Mouse (Mus musculus) heart, postnatal 0 days (tissue): Measurements from ENCODE around the gene 4930590J08Rik. TPM values are rescaled to one million over a fixed set of nuclear protein-coding genes. Genes with fewer than 3 reads are reported as not detected.

ENCODE experiments used
- ATAC-seq: fragments of 200-750 bp; cut with Nextera tagmentation; 2 replicates; pipeline ENCODE4 v1.8.0; 2017; ENCODE audit warnings: low read depth, moderate number of reproducible peaks, moderate library complexity; ENCODE audit not compliant: insufficient read depth
- DNase-seq: peaks from one replicate; pipeline ENCODE4 v3.0.0-alpha.2; 2016; ENCODE audit warnings: low spot score
- H3K27ac ChIP-seq: fragments of 300-500 bp; sonication (generic); 2 replicates; pipeline ENCODE4 v1.5.1; 2014; ENCODE audit warnings: low read depth, mild to moderate bottlenecking
- H3K27me3 ChIP-seq: fragments of 300-500 bp; sonication (generic); 2 replicates; pipeline ENCODE4 v1.6.1; 2014; ENCODE audit warnings: low read length, mixed read lengths; ENCODE audit not compliant: control insufficient read depth, insufficient read depth
- H3K36me3 ChIP-seq: fragments of 300-500 bp; sonication (generic); replicated peaks from 2 replicates; pipeline ENCODE4 v1.6.1; 2014; ENCODE audit warnings: low read length, mixed read lengths; ENCODE audit not compliant: control insufficient read depth, insufficient read depth
- H3K4me1 ChIP-seq: fragments of 300-500 bp; sonication (generic); 2 replicates; pipeline ENCODE4 v1.6.1; 2014; ENCODE audit warnings: antibody characterized with exemption; ENCODE audit not compliant: control insufficient read depth, insufficient read depth
- H3K4me2 ChIP-seq: fragments of 300-500 bp; sonication (generic); 2 replicates; pipeline ENCODE4 v1.6.1; 2014; ENCODE audit warnings: low read depth, mild to moderate bottlenecking, low read length, moderate library complexity
- H3K4me3 ChIP-seq: fragments of 300-500 bp; sonication (generic); 2 replicates; pipeline ENCODE4 v1.5.1; 2014; ENCODE audit warnings: low read depth, low read length
- H3K9ac ChIP-seq: fragments of 300-500 bp; sonication (generic); replicated peaks from 2 replicates; pipeline ENCODE4 v1.6.1; 2014; ENCODE audit warnings: low read depth, low read length, mixed read lengths
- H3K9me3 ChIP-seq: fragments of 300-500 bp; sonication (generic); replicated peaks from 2 replicates; pipeline ENCODE4 v1.6.1; 2016; ENCODE audit warnings: low read length; ENCODE audit not compliant: control insufficient read depth
- CTCF ChIP-seq: IDR thresholded peaks from 2 replicates; pipeline ENCODE4 v1.5.1; 2016; ENCODE audit warnings: antibody characterized with exemption, control low read depth, low read depth
- EP300 ChIP-seq: IDR thresholded peaks from 2 replicates; pipeline ENCODE4 v1.6.1; 2016; ENCODE audit warnings: antibody characterized with exemption, low read depth
- WGBS: fragments of 180-500 bp; shearing (Covaris S2); extraction: QIAGEN DNeasy Blood & Tissue Kit; methylation state at CpG from one replicate; pipeline ENCODE4 v1.1.7; 2014; 5-methylcytosine and 5-hydroxymethylcytosine counted together
- polyA plus RNA-seq: library from polyadenylated mRNA; unstranded; fragments of >200 nt; fragmentation: Nextera tagmentation; extraction: Ambion mirVana; gene quantifications from 2 replicates; pipeline ENCODE4 v1.2.1, GENCODE M21; 2015
- total RNA-seq: library from RNA; depleted of rRNA; stranded (reverse); fragments of >200 nt; gene quantifications from 2 replicates; pipeline ENCODE4 v1.2.3, GENCODE M21; 2014; ENCODE audit warnings: low replicate concordance

Gene 4930590J08Rik
- total and polyA plus RNA-seq, 2 experiments from 2014 or later = 0.11 to 1.1 TPM

DNA sequence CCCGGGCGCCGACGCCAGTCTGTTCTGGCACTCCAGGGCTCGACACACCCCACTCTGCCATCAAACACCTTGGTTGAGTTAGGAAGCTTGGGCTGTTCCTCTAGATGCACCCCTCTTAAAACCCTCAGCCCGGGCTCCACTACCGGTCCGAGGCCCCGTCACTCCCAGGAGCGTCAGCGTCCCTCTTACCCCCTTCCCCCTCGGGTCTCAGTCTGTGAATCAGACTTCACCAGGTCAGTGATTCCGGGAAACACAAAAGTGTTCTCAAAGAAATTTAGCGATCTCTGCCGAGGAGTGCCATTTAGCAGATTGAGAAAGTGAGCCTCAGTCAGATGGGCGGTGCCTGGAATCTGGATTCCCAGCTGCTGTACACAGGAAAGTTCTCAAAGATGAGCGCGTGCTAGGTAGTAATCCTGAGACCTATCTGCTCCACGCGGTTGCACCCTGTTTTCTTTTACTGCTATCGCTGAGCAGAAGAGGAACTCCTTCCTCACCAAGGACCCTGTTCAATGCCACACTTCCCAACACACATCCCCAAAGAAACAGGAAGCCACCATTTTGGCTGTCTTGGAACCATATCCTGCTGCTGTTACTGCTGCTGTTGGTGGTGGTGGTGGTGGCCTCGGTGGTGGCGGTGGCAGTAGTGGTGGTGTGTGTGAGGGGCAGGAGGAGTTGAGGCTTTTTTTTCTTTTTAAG lies 76.8 kb downstream of the 4930590J08Rik start:
- H3K36me3 ChIP-seq = no peaks in the 10 kb centered on the region
- peaks cover 37% of the 10 kb centered on the region for H3K27me3 ChIP-seq
- peak overlapping the region; percentile 61 for H3K4me3 ChIP-seq
- H3K9ac ChIP-seq = peak overlapping the region; percentile 64
- peak overlapping the region; percentile 70 for H3K4me2 ChIP-seq
- H3K27ac ChIP-seq = peak overlapping the region; percentile 65
- DNase-seq (no peak), ATAC-seq (no peak)
- no peak for TF ChIP-seq CTCF
- TF ChIP-seq EP300 = no peak
- no peaks in the 10 kb centered on the region for H3K9me3 ChIP-seq
- 7% methylated on average over 23 of the region's 23 CpGs for WGBS
- no peaks in the 10 kb centered on the region for H3K4me1 ChIP-seq

DNA sequence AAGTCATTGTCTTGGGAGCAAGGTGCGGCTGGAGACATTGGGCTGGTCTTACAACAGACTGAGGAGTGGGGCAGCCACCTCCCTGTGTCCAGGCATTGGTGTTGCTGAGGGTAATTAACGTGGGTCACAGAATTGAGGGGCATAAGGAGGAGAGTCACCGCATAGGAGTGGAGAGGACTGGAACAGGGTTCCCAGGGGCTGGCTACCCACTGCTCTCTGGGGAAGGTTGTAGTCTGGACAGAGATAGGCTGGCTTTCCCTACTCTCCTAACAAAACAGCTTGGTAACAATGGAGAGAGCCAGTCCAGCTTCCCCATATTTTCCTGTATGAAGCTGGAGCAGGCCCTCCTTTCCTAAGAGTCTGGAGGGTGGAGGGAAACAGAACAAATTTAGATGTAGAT lies 77.4 kb downstream of the 4930590J08Rik start:
- Histone ChIP-seq H3K9ac (peak overlapping the region; percentile 32; the same call in 1 of the 2 replicates), H3K4me2 (peak overlapping the region; percentile 70), H3K4me1 (no peaks in the 10 kb centered on the region), H3K27me3 (peaks cover 37% of the 10 kb centered on the region), H3K36me3 (no peaks in the 10 kb centered on the region), H3K27ac (peak overlapping the region; percentile 65), H3K4me3 (peak overlapping the region; percentile 61), H3K9me3 (no peaks in the 10 kb centered on the region)
- WGBS = 68% methylated on average over 3 of the region's 3 CpGs
- DNase-seq (no peak), ATAC-seq (0 out of 2 replicates have a peak, but pooled peaks have one; percentile 11)
- TF ChIP-seq EP300 = no peak
- no peak for TF ChIP-seq CTCF

DNA sequence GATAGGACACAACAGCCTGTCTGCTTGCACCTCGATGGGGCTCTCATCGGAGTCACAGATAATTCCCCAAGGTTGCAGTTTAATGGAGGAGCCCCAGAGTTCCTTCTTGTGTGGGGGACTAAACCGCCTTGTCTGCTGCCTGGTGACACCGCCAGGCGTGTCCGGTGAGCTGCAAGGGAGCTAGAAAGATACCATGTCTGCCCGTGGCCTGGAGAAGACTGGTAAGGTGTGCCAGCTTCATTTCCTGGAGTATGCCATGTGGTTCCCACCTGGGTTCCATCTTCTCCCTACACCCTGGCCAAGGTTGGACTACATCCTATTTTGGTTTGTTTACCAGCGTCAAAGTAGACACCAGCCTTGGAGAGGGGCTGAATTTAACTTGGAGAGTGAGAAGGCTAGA lies 87.5 kb downstream of the 4930590J08Rik start:
- no peak overlapping the region for H3K4me3 ChIP-seq
- no peaks in the 10 kb centered on the region for H3K27me3 ChIP-seq
- WGBS = 83% methylated on average over 8 of the region's 8 CpGs
- TF ChIP-seq CTCF = no peak
- no peak for TF ChIP-seq EP300
- ATAC-seq (no peak), DNase-seq (no peak)
- H3K4me1 ChIP-seq = no peaks in the 10 kb centered on the region
- H3K27ac ChIP-seq = no peak overlapping the region
- no peak overlapping the region for H3K9ac ChIP-seq
- no peak overlapping the region for H3K4me2 ChIP-seq
- H3K36me3 ChIP-seq = no peaks in the 10 kb centered on the region
- H3K9me3 ChIP-seq = no peaks in the 10 kb centered on the region

DNA sequence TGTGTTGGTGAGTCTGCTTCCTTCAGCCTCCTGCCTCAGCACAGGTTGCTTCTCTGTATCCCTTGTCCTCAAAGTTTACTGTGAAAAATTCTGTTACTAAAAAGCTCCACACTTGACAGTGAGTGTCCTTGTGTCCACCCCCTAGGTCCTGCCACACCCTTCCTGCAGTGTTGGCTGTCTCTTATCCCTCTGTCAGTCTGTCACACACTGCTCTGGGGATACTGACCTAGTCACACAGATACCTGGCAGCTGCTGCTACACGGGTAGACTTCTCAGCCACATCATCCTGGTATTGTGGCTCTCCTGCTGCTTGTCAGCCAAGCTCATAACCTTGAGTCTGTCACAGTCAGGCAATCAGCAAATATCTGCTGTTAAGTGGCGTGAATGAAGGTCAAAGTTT lies 90.2 kb downstream of the 4930590J08Rik start:
- Histone ChIP-seq H3K27me3 (no peaks in the 10 kb centered on the region; the same call in 1 of the 2 replicates), H3K9ac (no peak overlapping the region), H3K4me2 (no peak overlapping the region), H3K36me3 (no peaks in the 10 kb centered on the region), H3K4me1 (no peaks in the 10 kb centered on the region), H3K4me3 (no peak overlapping the region), H3K9me3 (no peaks in the 10 kb centered on the region), H3K27ac (no peak overlapping the region)
- TF ChIP-seq CTCF = no peak
- TF ChIP-seq EP300 = no peak
- 52% methylated on average over 2 of the region's 2 CpGs for WGBS
- DNase-seq (no peak), ATAC-seq (no peak)

DNA sequence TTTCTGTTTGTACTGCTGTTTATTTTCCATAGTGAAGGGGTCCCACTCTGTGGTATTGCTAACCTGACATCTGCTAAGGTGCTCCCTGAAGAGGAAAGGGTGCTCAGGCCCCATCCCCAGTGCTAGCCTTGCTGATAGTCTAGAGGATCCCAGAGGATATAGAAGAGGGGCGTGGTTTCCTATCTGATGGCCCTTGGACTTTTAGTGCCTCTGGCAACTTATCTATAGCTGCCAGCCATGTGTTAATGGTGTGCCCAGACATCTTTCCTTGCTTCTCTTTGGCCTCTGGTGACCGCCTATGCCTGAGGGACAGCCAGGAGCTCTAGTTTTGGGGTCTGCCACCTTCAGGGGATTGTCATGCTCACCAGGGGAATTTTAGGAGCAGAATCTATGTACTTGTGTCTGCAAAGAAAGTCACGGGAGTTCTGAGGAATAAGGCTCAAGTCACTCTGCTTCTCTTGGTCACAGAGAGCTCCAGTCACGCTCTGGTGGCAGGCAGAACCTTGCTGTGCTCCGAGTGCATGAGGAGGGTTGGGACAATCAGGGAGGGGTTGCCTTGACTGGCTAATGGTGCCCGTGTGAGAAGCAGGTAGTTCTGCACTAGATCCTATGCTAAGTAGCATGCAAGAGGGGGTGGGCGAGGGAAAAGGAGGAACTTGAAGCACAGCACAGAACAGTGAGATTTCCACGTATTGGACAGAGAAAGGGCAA lies 91.3 kb downstream of the 4930590J08Rik start:
- ATAC-seq = no peak
- Histone ChIP-seq H3K27me3 (no peaks in the 10 kb centered on the region; the same call in 1 of the 2 replicates), H3K36me3 (no peaks in the 10 kb centered on the region), H3K4me1 (no peaks in the 10 kb centered on the region), H3K9me3 (no peaks in the 10 kb centered on the region), H3K4me3 (no peak overlapping the region), H3K9ac (no peak overlapping the region), H3K4me2 (no peak overlapping the region), H3K27ac (no peak overlapping the region)
- 52% methylated on average over 8 of the region's 8 CpGs for WGBS
- no peak for DNase-seq
- TF ChIP-seq EP300 (no peak), CTCF (no peak)
